In the genomic region with DNA sequence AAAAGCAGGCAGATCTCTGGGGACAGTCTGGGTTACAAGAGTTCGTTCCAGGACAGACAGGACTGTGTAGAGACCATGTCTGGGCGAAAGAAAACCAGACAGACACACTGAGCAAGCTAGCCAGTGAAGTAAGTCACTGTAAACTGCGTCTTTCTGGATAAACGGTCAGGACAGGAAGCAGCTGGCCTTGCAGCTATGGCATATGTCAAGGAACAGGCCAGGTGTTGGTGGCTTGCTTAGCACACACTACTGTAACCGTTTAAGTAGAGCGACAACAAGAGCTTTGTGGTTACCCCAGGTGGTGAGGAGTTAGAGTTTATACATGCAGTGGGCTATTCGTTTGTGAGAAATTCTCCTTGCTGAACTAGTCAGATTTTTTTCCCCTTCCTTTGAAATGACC, we compare ENCODE assay signal across 21 mouse cellular contexts. TPM values are rescaled to one million over a fixed set of nuclear protein-coding genes. Genes with fewer than 3 reads are reported as not detected.
DNase-seq lines count a peak whose midpoint lies in the region; ATAC-seq lines count a peak whose summit lies in the region.
"Had no signal": no experiment of that assay in that cellular context is flagged by ENCODE, and none has a peak within 500 bp of the region (broad histone marks: within the 10 kb centered on the region; RNA-seq: fewer than 3 reads in every experiment).

No protein-coding gene starts in this region.

- 0 out of 2 replicates have a peak, but pooled peaks have one; percentile 13 for ATAC-seq in neutrophil, adult 5-6 weeks (ENCODE audit: extremely low read depth, insufficient number of reproducible peaks, low FRiP score, poor library complexity, severe bottlenecking)
- ATAC-seq: forebrain, postnatal 0 days; intestine, embryonic 15.5 days; midbrain, embryonic 13.5 days; Patski had no signal

- peak; percentile 52 to 58 for DNase-seq in spleen, postnatal 36 days (ENCODE audit: low spot score in 2 of 2)
- no peak for DNase-seq in spleen, adult 12 weeks (ENCODE audit: low spot score)
- peak; percentile 75 to 85 for DNase-seq in thymus, postnatal 10 days (ENCODE audit: low spot score in 2 of 2)
- DNase-seq in testis, postnatal 10 days (ENCODE audit: low spot score), result no peak
- no peak for DNase-seq in layer of hippocampus, postnatal 14 days (ENCODE audit: low spot score in 2 of 2)
- DNase-seq in embryo, embryonic 9.5 days (ENCODE audit: extremely low spot score), result no peak
- DNase-seq: adrenal gland, adult 8-10 months; cerebellum, adult 9-11 months; forebrain, postnatal 0 days; gastrocnemius, postnatal 36 days; kidney, postnatal 36 days; layer of hippocampus, adult 9-11 months; right cerebral cortex, postnatal 25 days had no signal

RNA-seq across cellular contexts. Expression of gene Desi1, which starts 5.9 kb away (rescaled TPM):
- 7.3 and 7.7 TPM in 2 replicates for total RNA-seq in neutrophil, adult 5-6 weeks (2017)
- 100 to 1,000 TPM; 115 to 119 TPM for total RNA-seq in layer of hippocampus, postnatal 14 days (2021)

RNA-seq across cellular contexts. Expression of gene Snu13, which starts 19.7 kb away (rescaled TPM):
- 74.5 and 74.8 TPM in 2 replicates for total RNA-seq in neutrophil, adult 5-6 weeks (2017)
- 10 to 100 TPM; 93.0 to 98.4 TPM for total RNA-seq in layer of hippocampus, postnatal 14 days (2021)

RNA-seq across cellular contexts. Expression of gene 4930407I10Rik, which starts 31.2 kb away (rescaled TPM):
- total RNA-seq in neutrophil, adult 5-6 weeks (2017), result not detected in 2 replicates
- not detected for total RNA-seq in layer of hippocampus, postnatal 14 days (2021)
- total RNA-seq: adrenal gland, adult 8-10 months; ES-E14; forebrain, postnatal 0 days; gastrocnemius, postnatal 36 days; heart, postnatal 25 days; left cerebral cortex, adult 8-10 months; megakaryocyte, adult 5-6 weeks had no signal

RNA-seq across cellular contexts. Expression of gene Xrcc6, which starts 40.1 kb away (rescaled TPM):
- 33.9 and 49.0 TPM in 2 replicates for total RNA-seq in neutrophil, adult 5-6 weeks (2017)
- 10 to 100 TPM; 29.1 to 30.2 TPM for total RNA-seq in layer of hippocampus, postnatal 14 days (2021)

RNA-seq across cellular contexts. Expression of gene Mei1, which starts 42.1 kb away (rescaled TPM):
- not detected in 2 replicates for total RNA-seq in neutrophil, adult 5-6 weeks (2017)
- total RNA-seq in layer of hippocampus, postnatal 14 days (2021), result under 1 TPM; 0.18 to 0.31 TPM
- total RNA-seq: heart, postnatal 25 days; megakaryocyte, adult 5-6 weeks had no signal

Comparison
In these comparisons a context has a peak if more than half of its experiments do, and no peak if none do; other contexts are left out.
1. DNase-seq: peak in spleen, postnatal 36 days (2 of 2) and thymus, postnatal 10 days (2 of 2); none in spleen, adult 12 weeks (single experiment), testis, postnatal 10 days (single experiment), layer of hippocampus, postnatal 14 days (0 of 2) and embryo, embryonic 9.5 days (single experiment).
2. RNA of gene Desi1, which starts 5.9 kb away (total RNA-seq): 115 to 119 TPM in layer of hippocampus, postnatal 14 days; 7.3 to 7.7 TPM in neutrophil, adult 5-6 weeks; every median in the first group is over 10 times any median in the second.